Mouse (Mus musculus) midbrain, postnatal 0 days (tissue): Measurements from ENCODE around the gene Wdr6. TPM values are rescaled to one million over a fixed set of nuclear protein-coding genes. Genes with fewer than 3 reads are reported as not detected.

Experiments used
- ATAC-seq: fragments of 200-750 bp; cut with Nextera tagmentation; 2 replicates; pipeline ENCODE4 v1.8.0; 2017; ENCODE audit warnings: moderate number of reproducible peaks, mild to moderate bottlenecking, moderate TSS enrichment, moderate library complexity; ENCODE audit not compliant: low FRiP score
- DNase-seq: peaks from one replicate; pipeline ENCODE4 v3.0.0-alpha.2; 2015; ENCODE audit warnings: low spot score
- H3K27ac ChIP-seq: fragments of 300-500 bp; sonication (generic); 2 replicates; pipeline ENCODE4 v1.5.1; 2014; ENCODE audit warnings: low read depth, mild to moderate bottlenecking, low read length, mixed read lengths
- H3K27me3 ChIP-seq: fragments of 300-500 bp; sonication (generic); 2 replicates; pipeline ENCODE4 v1.6.1; 2014; ENCODE audit warnings: low read length, control low read depth, mixed read lengths; ENCODE audit not compliant: insufficient read depth
- H3K36me3 ChIP-seq: fragments of 300-500 bp; sonication (generic); 2 replicates; pipeline ENCODE4 v1.6.1; 2014; ENCODE audit warnings: low read length, control low read depth, mixed read lengths; ENCODE audit not compliant: insufficient read depth
- H3K4me1 ChIP-seq: fragments of 300-500 bp; sonication (generic); 2 replicates; pipeline ENCODE4 v1.6.1; 2014; ENCODE audit warnings: mild to moderate bottlenecking, control low read depth, antibody characterized with exemption, low read length, mixed read lengths; ENCODE audit not compliant: insufficient read depth
- H3K4me2 ChIP-seq: fragments of 300-500 bp; sonication (generic); 2 replicates; pipeline ENCODE4 v1.6.1; 2014; ENCODE audit warnings: low read depth, mild to moderate bottlenecking, low read length, mixed read lengths; ENCODE audit not compliant: poor library complexity, severe bottlenecking
- H3K4me3 ChIP-seq: fragments of 300-500 bp; sonication (generic); 2 replicates; pipeline ENCODE4 v1.5.1; 2014; ENCODE audit warnings: low read depth, mild to moderate bottlenecking, low read length, moderate library complexity
- H3K9ac ChIP-seq: fragments of 300-500 bp; sonication (generic); replicated peaks from 2 replicates; pipeline ENCODE4 v1.6.1; 2014; ENCODE audit warnings: mild to moderate bottlenecking, low read length, moderate library complexity, mixed read lengths; ENCODE audit not compliant: poor library complexity, severe bottlenecking
- H3K9me3 ChIP-seq: fragments of 300-500 bp; sonication (generic); 2 replicates; pipeline ENCODE4 v1.6.1; 2016; ENCODE audit warnings: low read length, control low read depth
- CTCF ChIP-seq: IDR thresholded peaks from 2 replicates; pipeline ENCODE4 v1.5.1; 2016; ENCODE audit warnings: antibody characterized with exemption, mild to moderate bottlenecking
- WGBS: fragments of 180-500 bp; shearing (Covaris S2); extraction: QIAGEN DNeasy Blood & Tissue Kit; methylation state at CpG from one replicate; pipeline ENCODE4 v1.1.7; 2014; 5-methylcytosine and 5-hydroxymethylcytosine counted together
- polyA plus RNA-seq: library from polyadenylated mRNA; unstranded; fragments of >200 nt; fragmentation: Nextera tagmentation; extraction: Ambion mirVana; gene quantifications from 2 replicates; pipeline ENCODE4 v1.2.1, GENCODE M21; 2015
- total RNA-seq: library from RNA; depleted of rRNA; stranded (reverse); fragments of >200 nt; gene quantifications from 2 replicates; pipeline ENCODE4 v1.2.3, GENCODE M21; 2014

The Wdr6 gene
- total and polyA plus RNA-seq, 2 experiments from 2014 or later, result 378 to 610 TPM

- Histone ChIP-seq H3K4me1 (peaks cover 21% of the 10 kb centered on the region), H3K27me3 (no peaks in the 10 kb centered on the region), H3K9ac (peak overlapping the region; percentile 79), H3K36me3 (peaks cover 29% of the 10 kb centered on the region), H3K9me3 (no peaks in the 10 kb centered on the region), H3K4me2 (peak overlapping the region; percentile 99), H3K4me3 (peak overlapping the region; percentile 70), H3K27ac (peak overlapping the region; percentile 98)
- DNase-seq (peak; percentile 24), ATAC-seq (no peak)
- WGBS, result 13% methylated on average over 35 of the region's 35 CpGs
- TF ChIP-seq CTCF, result no peak
These were observed 12.4 kb downstream of the Wdr6 start for GRCm38 (mm10) chr9:108565881-108566814.

GRCm38 (mm10) chr9:108564131-108564530 lies 14.4 kb downstream of the Wdr6 start:
- H3K9ac ChIP-seq, result no peak overlapping the region
- no peak overlapping the region for H3K27ac ChIP-seq
- H3K4me2 ChIP-seq, result no peak overlapping the region
- peaks cover 24% of the 10 kb centered on the region for H3K36me3 ChIP-seq
- no peaks in the 10 kb centered on the region for H3K9me3 ChIP-seq
- ATAC-seq, result no peak
- H3K4me1 ChIP-seq, result peaks cover 16% of the 10 kb centered on the region
- no peak overlapping the region for H3K4me3 ChIP-seq
- H3K27me3 ChIP-seq, result no peaks in the 10 kb centered on the region
- no peak for TF ChIP-seq CTCF
- no peak for DNase-seq
- WGBS, result 90% methylated on average over 7 of the region's 7 CpGs

GRCm38 (mm10) chr9:108563671-108564070 lies 14.9 kb downstream of the Wdr6 start:
- ATAC-seq, result no peak
- no peak for TF ChIP-seq CTCF
- Histone ChIP-seq H3K9me3 (no peaks in the 10 kb centered on the region), H3K9ac (no peak overlapping the region), H3K27ac (no peak overlapping the region), H3K4me3 (no peak overlapping the region), H3K4me2 (no peak overlapping the region), H3K27me3 (no peaks in the 10 kb centered on the region), H3K4me1 (peaks cover 16% of the 10 kb centered on the region), H3K36me3 (peaks cover 24% of the 10 kb centered on the region)
- DNase-seq, result no peak
- WGBS, result 95% methylated on average over 8 of the region's 8 CpGs

GRCm38 (mm10) chr9:108560227-108560841 lies 18.2 kb downstream of the Wdr6 start, which contains the start of gene Impdh2:
TSS of gene Impdh2 (plus strand) at chr9:108560286.
- Histone ChIP-seq H3K9ac (peak within 1 kb of the TSS; percentile 71), H3K27me3 (no peaks in the 10 kb centered on the region), H3K4me1 (peaks cover 7% of the 10 kb centered on the region; the same call in 1 of the 2 replicates), H3K4me3 (peak within 1 kb of the TSS; percentile 53), H3K9me3 (no peaks in the 10 kb centered on the region), H3K36me3 (peaks cover 47% of the 10 kb centered on the region), H3K27ac (peak within 1 kb of the TSS; percentile 65), H3K4me2 (peak within 1 kb of the TSS; percentile 69)
- under 1% methylated on average over 53 of the region's 53 CpGs for WGBS
- peak; percentile 28 for TF ChIP-seq CTCF
- peak; percentile 99 for DNase-seq
- ATAC-seq, result peak; percentile 97

- Histone ChIP-seq H3K27me3 (no peaks in the 10 kb centered on the region), H3K4me2 (no peak overlapping the region), H3K4me3 (no peak overlapping the region), H3K4me1 (peaks cover 7% of the 10 kb centered on the region; the same call in 1 of the 2 replicates), H3K36me3 (peaks cover 40% of the 10 kb centered on the region), H3K9ac (no peak overlapping the region), H3K27ac (no peak overlapping the region), H3K9me3 (no peaks in the 10 kb centered on the region)
- no peak for TF ChIP-seq CTCF
- DNase-seq (no peak), ATAC-seq (no peak)
- 93% methylated on average over 4 of the region's 4 CpGs for WGBS
These were observed 19.4 kb downstream of the Wdr6 start for GRCm38 (mm10) chr9:108559169-108559568.

GRCm38 (mm10) chr9:108546875-108547274 lies 31.7 kb downstream of the Wdr6 start:
- no peak overlapping the region for H3K4me2 ChIP-seq
- WGBS, result 94% methylated on average over 1 of the region's 1 CpGs
- no peaks in the 10 kb centered on the region for H3K9me3 ChIP-seq
- peaks cover 55% of the 10 kb centered on the region for H3K36me3 ChIP-seq
- no peaks in the 10 kb centered on the region for H3K27me3 ChIP-seq
- no peak overlapping the region for H3K4me3 ChIP-seq
- no peaks in the 10 kb centered on the region for H3K4me1 ChIP-seq
- DNase-seq (no peak), ATAC-seq (no peak)
- no peak overlapping the region for H3K27ac ChIP-seq
- no peak for TF ChIP-seq CTCF
- H3K9ac ChIP-seq, result no peak overlapping the region
